Mouse (Mus musculus): ENCODE results near the gene Espl1.

- no peak for TF ChIP-seq CTCF (IDR thresholded peaks at IDR 0.05; ENCODE audit: extremely low read depth, insufficient read depth, insufficient read length, insufficient replicate concordance)
- no peak for TF ChIP-seq POLR2A (IDR thresholded peaks at IDR 0.05; ENCODE audit: low read depth, low read length)
Observed at GRCm38 (mm10) chr15:102296368-102297006, 421 bp downstream of the Espl1 start.
